Mouse (Mus musculus): Measurements from ENCODE around the gene Fam178b.

DNA sequence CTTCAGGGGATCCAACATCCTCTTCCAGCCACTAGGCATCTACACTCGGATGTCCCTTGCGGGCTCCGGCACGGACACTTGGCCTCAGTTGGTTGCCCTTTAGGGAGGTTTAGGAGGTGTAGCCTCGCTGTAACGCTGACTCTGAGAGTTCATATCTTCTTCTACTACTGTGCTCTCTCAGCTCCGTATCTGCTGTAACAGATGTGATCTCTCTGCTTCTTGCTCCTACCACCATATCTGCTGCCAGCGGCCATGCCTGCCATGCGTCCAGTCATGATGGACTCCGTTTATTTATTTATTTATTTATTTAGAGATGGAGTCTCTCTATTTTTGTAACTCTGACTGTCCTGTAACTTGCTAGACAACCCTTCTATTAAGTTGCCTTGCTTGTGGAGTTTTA, 11.7 kb downstream of the Fam178b start:
- TF ChIP-seq CTCF (IDR thresholded peaks at IDR 0.05; ENCODE audit: low read depth, low read length) (no peak), TAL1 (conservative IDR thresholded peaks at IDR 0.05; ENCODE audit: low read depth, low read length) (no peak), GATA1 (IDR thresholded peaks at IDR 0.05; ENCODE audit: borderline replicate concordance, low read length) (no peak), GATA2 (IDR thresholded peaks at IDR 0.05; ENCODE audit: borderline replicate concordance, low read depth, low read length) (no peak), POLR2AphosphoS5 (IDR thresholded peaks at IDR 0.05; ENCODE audit: insufficient replicate concordance, low read depth, low read length) (no peak)

Data from G1E (cell line).